Mouse (Mus musculus): Measurements from ENCODE around the gene Cd200. TPM values are rescaled to one million over a fixed set of nuclear protein-coding genes. Genes with fewer than 3 reads are reported as not detected.

Cd200 gene
- polyA plus RNA-seq, 1 experiment from 2014 or later: 0.67 TPM

DNA sequence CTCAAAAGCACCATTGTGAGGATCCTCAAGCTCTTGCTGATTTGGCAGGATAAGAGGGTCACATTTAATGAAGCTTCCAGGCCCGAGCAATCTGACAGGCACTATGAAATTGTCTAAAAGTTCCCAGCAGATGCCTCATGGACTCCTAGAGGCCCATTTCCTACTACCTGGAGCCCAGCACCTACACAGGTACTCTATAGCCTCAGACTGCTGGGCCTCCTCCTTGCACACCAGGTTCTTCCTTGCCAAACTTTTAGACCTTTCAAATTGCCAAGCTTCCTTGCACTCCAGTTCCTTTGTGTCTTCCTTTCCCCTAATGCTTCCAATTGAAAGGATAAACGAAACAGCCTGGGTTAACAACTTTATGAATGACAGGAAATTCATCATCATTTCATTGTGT is 5.9 kb downstream of the Cd200 start:
- no peaks in the 10 kb centered on the region for H3K9me3 ChIP-seq (replicated peaks; ENCODE audit: control insufficient read depth, low read length)

DNA sequence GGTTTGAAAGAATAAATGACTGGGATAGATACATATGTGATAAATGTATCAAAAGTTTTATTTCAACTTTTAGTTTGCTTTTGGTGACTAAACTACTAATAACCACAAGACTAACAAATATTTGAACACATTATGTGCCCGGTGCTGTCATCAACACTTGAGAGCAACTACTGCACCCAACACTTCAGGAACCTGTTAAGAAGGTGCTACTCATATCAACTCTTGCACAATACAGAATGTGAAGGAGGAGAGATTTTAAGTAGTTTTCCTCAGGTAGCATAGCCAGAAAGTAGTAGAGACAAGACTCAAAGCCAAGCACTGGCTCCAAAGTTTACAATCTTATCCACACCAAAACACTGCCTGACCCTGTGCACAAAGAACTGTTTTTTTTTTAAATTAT is 6.8 kb downstream of the Cd200 start:
- no peaks in the 10 kb centered on the region for H3K4me1 ChIP-seq (ENCODE audit: control insufficient read depth, low read depth, low read length)
- no peaks in the 10 kb centered on the region for H3K9me3 ChIP-seq (replicated peaks; ENCODE audit: control insufficient read depth, low read length)
- H3K9ac ChIP-seq (ENCODE audit: low read depth, low read length): no peak overlapping the region
- no peaks in the 10 kb centered on the region for H3K36me3 ChIP-seq (ENCODE audit: control insufficient read depth, insufficient read depth)
- H3K27ac ChIP-seq (ENCODE audit: low read length): no peak overlapping the region
- no peak for ATAC-seq (ENCODE audit: low read depth)
- H3K4me3 ChIP-seq (ENCODE audit: low read depth, low read length): no peak overlapping the region
- no peak overlapping the region for H3K4me2 ChIP-seq (ENCODE audit: low read depth, low read length)
- H3K27me3 ChIP-seq (ENCODE audit: control insufficient read depth, insufficient read depth, low read depth, low read length): no peaks in the 10 kb centered on the region
- WGBS (ENCODE audit: insufficient replicate concordance): 74% methylated on average over 1 of the region's 1 CpGs

More for the DNA sequence above, 5.9 kb downstream of the Cd200 start:
- no peaks in the 10 kb centered on the region for H3K36me3 ChIP-seq (ENCODE audit: control insufficient read depth, insufficient read depth)
- no peak overlapping the region for H3K9ac ChIP-seq (ENCODE audit: low read depth, low read length)
- no peaks in the 10 kb centered on the region for H3K4me1 ChIP-seq (ENCODE audit: control insufficient read depth, low read depth, low read length)
- no peak overlapping the region for H3K4me3 ChIP-seq (ENCODE audit: low read depth, low read length)
- H3K4me2 ChIP-seq (ENCODE audit: low read depth, low read length): no peak overlapping the region
- H3K27me3 ChIP-seq (ENCODE audit: control insufficient read depth, insufficient read depth, low read depth, low read length): peaks cover 1% of the 10 kb centered on the region; the same call in 1 of the 2 replicates
- ATAC-seq (ENCODE audit: low read depth): no peak
- no peak overlapping the region for H3K27ac ChIP-seq (ENCODE audit: low read length)
- WGBS (ENCODE audit: insufficient replicate concordance): 49% methylated on average over 2 of the region's 2 CpGs

DNA sequence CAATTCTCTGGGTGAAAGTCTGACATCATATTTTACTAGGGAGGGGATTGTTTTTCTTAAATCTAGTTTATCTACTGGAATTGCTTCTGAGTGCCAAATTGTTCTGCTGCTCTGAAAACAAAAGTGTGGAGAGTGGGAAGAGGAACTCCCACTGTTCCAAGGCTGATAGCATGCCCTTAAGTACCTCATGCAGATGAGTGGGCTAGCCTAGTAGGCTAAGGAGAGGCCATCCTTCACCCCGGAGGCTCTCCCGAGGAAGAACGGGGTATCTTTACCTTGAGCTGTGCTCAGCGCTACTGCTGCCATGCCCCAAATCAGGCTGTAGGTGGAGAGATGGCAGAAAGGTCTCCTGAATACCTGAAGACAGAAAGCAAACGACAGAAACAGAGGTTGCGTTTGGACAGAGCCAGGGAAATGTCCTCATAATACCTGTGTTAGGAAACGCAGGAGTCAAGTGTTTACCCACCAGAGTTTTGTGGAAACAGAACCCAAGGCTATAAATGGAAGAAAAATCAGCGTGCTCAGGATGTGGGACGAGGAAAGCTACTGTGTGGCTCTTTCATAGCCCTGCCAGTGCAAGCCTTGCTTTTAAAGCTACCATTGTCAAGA is 8.8 kb downstream of the Cd200 start:
- WGBS (ENCODE audit: insufficient replicate concordance): 46% methylated on average over 9 of the region's 9 CpGs
- H3K27me3 ChIP-seq (ENCODE audit: control insufficient read depth, insufficient read depth, low read depth, low read length): no peaks in the 10 kb centered on the region

DNA sequence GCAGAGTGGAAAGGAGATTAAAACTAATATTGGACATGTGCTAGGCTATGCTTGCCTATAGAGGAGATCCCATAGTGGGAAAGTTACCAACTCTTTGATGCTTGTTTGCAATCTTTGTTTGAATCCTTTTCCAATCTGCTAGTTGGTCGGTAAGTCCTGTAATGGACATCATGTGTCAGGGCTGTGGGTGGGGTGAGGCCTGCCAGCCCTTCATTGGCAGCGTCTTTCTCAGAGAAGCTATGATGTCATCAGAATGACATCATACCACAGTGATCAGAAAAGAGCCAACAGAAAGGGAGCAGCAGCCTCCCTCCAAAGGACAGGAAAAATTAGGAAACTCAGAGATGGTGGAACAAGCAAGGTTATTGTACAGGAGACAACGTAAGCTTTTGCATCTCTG is 9.4 kb downstream of the Cd200 start:
- Histone ChIP-seq H3K4me1 (ENCODE audit: control insufficient read depth, low read depth, low read length) (no peaks in the 10 kb centered on the region), H3K27ac (ENCODE audit: low read length) (no peak overlapping the region), H3K9me3 (replicated peaks; ENCODE audit: control insufficient read depth, low read length) (no peaks in the 10 kb centered on the region), H3K4me2 (ENCODE audit: low read depth, low read length) (no peak overlapping the region), H3K36me3 (ENCODE audit: control insufficient read depth, insufficient read depth) (no peaks in the 10 kb centered on the region), H3K4me3 (ENCODE audit: low read depth, low read length) (no peak overlapping the region), H3K9ac (ENCODE audit: low read depth, low read length) (no peak overlapping the region), H3K27me3 (ENCODE audit: control insufficient read depth, insufficient read depth, low read depth, low read length) (no peaks in the 10 kb centered on the region)
- WGBS (ENCODE audit: insufficient replicate concordance): 58% methylated on average over 3 of the region's 3 CpGs
- ATAC-seq (ENCODE audit: low read depth): no peak

More for the DNA sequence above, 8.8 kb downstream of the Cd200 start:
- no peaks in the 10 kb centered on the region for H3K4me1 ChIP-seq (ENCODE audit: control insufficient read depth, low read depth, low read length)
- H3K9me3 ChIP-seq (replicated peaks; ENCODE audit: control insufficient read depth, low read length): no peaks in the 10 kb centered on the region
- ATAC-seq (ENCODE audit: low read depth): no peak
- no peak overlapping the region for H3K9ac ChIP-seq (ENCODE audit: low read depth, low read length)
- no peak overlapping the region for H3K4me2 ChIP-seq (ENCODE audit: low read depth, low read length)
- no peak overlapping the region for H3K27ac ChIP-seq (ENCODE audit: low read length)
- no peak overlapping the region for H3K4me3 ChIP-seq (ENCODE audit: low read depth, low read length)
- H3K36me3 ChIP-seq (ENCODE audit: control insufficient read depth, insufficient read depth): no peaks in the 10 kb centered on the region

DNA sequence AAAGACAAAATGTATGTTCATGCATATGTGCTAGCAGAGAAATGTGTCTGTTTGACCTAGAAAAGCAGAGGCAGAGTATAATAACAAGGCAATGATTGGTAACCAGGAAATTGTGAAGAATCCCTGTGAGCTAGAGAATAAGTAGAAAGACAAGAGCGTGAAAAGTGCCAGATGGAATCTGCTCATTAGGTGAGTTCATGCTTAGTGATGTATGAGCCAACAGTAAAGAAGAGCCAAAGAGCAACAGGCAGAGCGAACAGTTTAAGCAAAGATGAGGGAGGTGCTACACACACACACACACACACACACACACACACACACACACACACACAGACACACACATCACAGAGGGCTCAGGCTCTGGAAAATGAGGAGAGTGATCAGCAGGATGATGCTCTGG is 11.4 kb downstream of the Cd200 start:
- H3K36me3 ChIP-seq (ENCODE audit: control insufficient read depth, insufficient read depth): no peaks in the 10 kb centered on the region
- no peak overlapping the region for H3K27ac ChIP-seq (ENCODE audit: low read length)
- ATAC-seq (ENCODE audit: low read depth): no peak
- no peaks in the 10 kb centered on the region for H3K4me1 ChIP-seq (ENCODE audit: control insufficient read depth, low read depth, low read length)
- no peaks in the 10 kb centered on the region for H3K9me3 ChIP-seq (replicated peaks; ENCODE audit: control insufficient read depth, low read length)
- H3K4me3 ChIP-seq (ENCODE audit: low read depth, low read length): no peak overlapping the region
- 66% methylated on average over 2 of the region's 2 CpGs for WGBS (ENCODE audit: insufficient replicate concordance)
- no peaks in the 10 kb centered on the region for H3K27me3 ChIP-seq (ENCODE audit: control insufficient read depth, insufficient read depth, low read depth, low read length)
- no peak overlapping the region for H3K4me2 ChIP-seq (ENCODE audit: low read depth, low read length)
- no peak overlapping the region for H3K9ac ChIP-seq (ENCODE audit: low read depth, low read length)

DNA sequence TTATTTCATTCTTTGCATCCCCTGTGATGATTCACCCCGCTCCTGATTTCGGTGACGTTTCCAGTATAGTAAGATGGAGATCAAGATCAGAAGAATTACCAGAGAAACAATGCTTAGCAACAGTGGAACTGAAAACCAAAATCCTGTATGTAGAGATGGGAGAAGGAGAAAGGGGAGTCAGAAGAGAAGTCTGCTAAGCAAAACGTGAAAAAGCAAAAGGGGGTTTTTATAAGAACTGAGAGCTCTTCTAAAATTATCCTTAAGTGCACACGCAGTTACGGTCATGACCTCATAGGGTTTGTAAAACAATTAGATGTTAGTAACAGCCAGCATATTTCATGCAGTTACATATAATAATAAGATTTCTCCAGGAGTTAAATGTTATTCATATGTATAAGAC is 16.6 kb downstream of the Cd200 start:
- H3K36me3 ChIP-seq (ENCODE audit: control insufficient read depth, insufficient read depth): no peaks in the 10 kb centered on the region
- H3K27ac ChIP-seq (ENCODE audit: low read length): no peak overlapping the region

DNA sequence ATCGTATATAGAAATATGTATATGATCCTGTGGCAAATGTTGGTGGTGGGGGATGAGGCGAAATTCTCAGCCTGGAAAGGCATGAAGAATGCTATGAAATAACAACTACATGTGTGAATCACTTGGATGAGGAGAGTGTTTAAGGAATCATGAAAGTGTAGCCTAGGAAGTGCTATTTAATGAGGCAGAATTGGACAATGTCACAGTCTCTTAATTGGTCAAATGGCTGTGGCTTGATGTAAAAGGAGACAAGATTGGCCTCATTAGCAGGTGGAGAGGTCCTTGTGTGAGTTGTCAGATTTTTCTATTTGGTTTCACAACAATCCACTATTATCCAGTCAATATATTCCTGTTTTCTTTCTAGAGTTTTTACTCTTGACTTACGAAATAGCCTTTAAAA is 17.2 kb downstream of the Cd200 start:
- no peak overlapping the region for H3K27ac ChIP-seq (ENCODE audit: low read length)
- H3K4me2 ChIP-seq (ENCODE audit: low read depth, low read length): no peak overlapping the region
- no peak overlapping the region for H3K9ac ChIP-seq (ENCODE audit: low read depth, low read length)
- H3K27me3 ChIP-seq (ENCODE audit: control insufficient read depth, insufficient read depth, low read depth, low read length): no peaks in the 10 kb centered on the region
- H3K9me3 ChIP-seq (replicated peaks; ENCODE audit: control insufficient read depth, low read length): no peaks in the 10 kb centered on the region
- no peaks in the 10 kb centered on the region for H3K4me1 ChIP-seq (ENCODE audit: control insufficient read depth, low read depth, low read length)
- H3K4me3 ChIP-seq (ENCODE audit: low read depth, low read length): no peak overlapping the region
- 63% methylated on average over 3 of the region's 3 CpGs for WGBS (ENCODE audit: insufficient replicate concordance)
- H3K36me3 ChIP-seq (ENCODE audit: control insufficient read depth, insufficient read depth): no peaks in the 10 kb centered on the region
- no peak for ATAC-seq (ENCODE audit: low read depth)

More for the DNA sequence above, 16.6 kb downstream of the Cd200 start:
- no peak overlapping the region for H3K9ac ChIP-seq (ENCODE audit: low read depth, low read length)
- H3K4me3 ChIP-seq (ENCODE audit: low read depth, low read length): no peak overlapping the region
- ATAC-seq (ENCODE audit: low read depth): no peak
- no peak overlapping the region for H3K4me2 ChIP-seq (ENCODE audit: low read depth, low read length)
- no peaks in the 10 kb centered on the region for H3K4me1 ChIP-seq (ENCODE audit: control insufficient read depth, low read depth, low read length)
- WGBS (ENCODE audit: insufficient replicate concordance): 73% methylated on average over 6 of the region's 6 CpGs
- H3K27me3 ChIP-seq (ENCODE audit: control insufficient read depth, insufficient read depth, low read depth, low read length): no peaks in the 10 kb centered on the region
- H3K9me3 ChIP-seq (replicated peaks; ENCODE audit: control insufficient read depth, low read length): no peaks in the 10 kb centered on the region

DNA sequence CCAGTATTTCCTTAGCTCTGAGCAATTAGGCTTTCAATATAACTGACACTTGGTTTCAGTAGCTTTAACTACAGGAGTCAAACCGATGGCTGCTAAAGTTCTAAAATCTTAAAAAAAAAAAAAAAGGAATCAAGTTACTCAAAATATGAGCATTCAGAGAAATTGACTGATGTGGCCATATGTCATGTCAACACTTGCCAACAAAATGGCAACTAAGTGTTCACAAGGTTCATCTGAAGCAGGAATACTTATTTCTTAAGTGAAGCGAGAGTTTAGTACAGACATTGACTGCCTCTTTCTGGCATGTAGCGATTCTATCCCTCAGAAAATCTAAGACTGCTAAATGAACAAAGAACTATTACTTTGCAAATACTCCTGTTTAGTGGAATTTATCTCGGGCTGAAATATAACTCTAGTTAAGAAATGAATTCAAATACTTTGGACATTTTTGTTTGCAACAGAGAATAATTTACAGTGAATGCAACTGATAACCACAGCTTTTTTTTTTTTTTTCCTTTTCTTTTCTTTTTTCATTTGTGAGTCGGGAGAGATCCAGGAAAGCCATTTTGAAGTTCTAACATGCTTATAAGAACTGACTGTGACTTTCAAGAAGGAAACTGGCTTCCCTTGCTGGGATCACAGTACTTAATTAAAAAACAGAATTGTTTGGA is 18.4 kb downstream of the Cd200 start:
- Histone ChIP-seq H3K9ac (ENCODE audit: low read depth, low read length) (no peak overlapping the region), H3K9me3 (replicated peaks; ENCODE audit: control insufficient read depth, low read length) (no peaks in the 10 kb centered on the region), H3K4me1 (ENCODE audit: control insufficient read depth, low read depth, low read length) (no peaks in the 10 kb centered on the region), H3K36me3 (ENCODE audit: control insufficient read depth, insufficient read depth) (no peaks in the 10 kb centered on the region), H3K4me3 (ENCODE audit: low read depth, low read length) (no peak overlapping the region), H3K4me2 (ENCODE audit: low read depth, low read length) (no peak overlapping the region), H3K27ac (ENCODE audit: low read length) (no peak overlapping the region), H3K27me3 (ENCODE audit: control insufficient read depth, insufficient read depth, low read depth, low read length) (no peaks in the 10 kb centered on the region)
- 61% methylated on average over 5 of the region's 5 CpGs for WGBS (ENCODE audit: insufficient replicate concordance)
- no peak for ATAC-seq (ENCODE audit: low read depth)

DNA sequence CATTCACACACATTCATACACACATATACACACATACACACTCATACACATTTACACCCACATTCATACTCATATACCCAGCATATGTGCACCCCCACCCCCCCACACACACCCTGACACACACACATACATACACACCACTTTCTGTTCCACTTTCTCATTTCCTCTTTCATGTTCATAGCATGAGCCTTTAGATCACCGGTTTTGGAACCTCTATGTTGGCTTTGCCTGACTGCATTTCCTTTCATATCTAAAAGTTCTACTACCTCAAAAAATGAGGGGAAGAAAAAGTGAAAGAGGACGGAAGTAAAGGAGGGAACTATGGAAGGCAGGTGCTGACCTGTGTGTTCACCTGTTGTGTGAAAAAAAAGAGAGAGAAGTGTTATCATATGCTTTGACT is 19.0 kb downstream of the Cd200 start:
- no peaks in the 10 kb centered on the region for H3K4me1 ChIP-seq (ENCODE audit: control insufficient read depth, low read depth, low read length)
- H3K27ac ChIP-seq (ENCODE audit: low read length): no peak overlapping the region
- no peak overlapping the region for H3K4me3 ChIP-seq (ENCODE audit: low read depth, low read length)
- no peak for ATAC-seq (ENCODE audit: low read depth)
- no peak overlapping the region for H3K9ac ChIP-seq (ENCODE audit: low read depth, low read length)
- 35% methylated on average over 2 of the region's 2 CpGs for WGBS (ENCODE audit: insufficient replicate concordance)
- H3K36me3 ChIP-seq (ENCODE audit: control insufficient read depth, insufficient read depth): no peaks in the 10 kb centered on the region
- no peak overlapping the region for H3K4me2 ChIP-seq (ENCODE audit: low read depth, low read length)
- H3K27me3 ChIP-seq (ENCODE audit: control insufficient read depth, insufficient read depth, low read depth, low read length): no peaks in the 10 kb centered on the region
- H3K9me3 ChIP-seq (replicated peaks; ENCODE audit: control insufficient read depth, low read length): no peaks in the 10 kb centered on the region
